Mouse (Mus musculus) adrenal gland, adult 2 months (tissue): ENCODE measurements around the gene Atg16l2. TPM values are rescaled to one million over a fixed set of nuclear protein-coding genes. Genes with fewer than 3 reads are reported as not detected.
A peak's percentile ranks its signal among the peaks of the same experiment; 100 is the strongest.

Experiments
- DNase-seq: peaks from one replicate; pipeline ENCODE4 v3.0.0; 2021
- long read RNA-seq: library from polyadenylated mRNA; stranded (forward); transcript quantifications from one replicate; pipeline ENCODE4 v2.0.0, GENCODE M21; 2021
- polyA plus RNA-seq: library from polyadenylated mRNA; depleted of rRNA; stranded (reverse); fragments of >200 nt; gene quantifications from 2 replicates; pipeline ENCODE4 v1.2.3, GENCODE M21; 2012; rRNA removed
- total RNA-seq, 2 experiments: library from RNA; stranded (reverse); gene quantifications; 2 replicates each; pipeline ENCODE4 v1.2.3; 2021

Atg16l2 gene
- 10 to 100 TPM; 17.7 to 22.3 TPM for total RNA-seq
- polyA plus RNA-seq, result 17.5 and 19.5 TPM in 2 replicates
- long read RNA-seq, full-length matches to known transcripts, result 9 of 14 reads
- long read RNA-seq, partial matches to known transcripts, result 0 of 14 reads
- long read RNA-seq, other reads (novel, unspliced or antisense), result 5 of 14 reads

- peak; percentile 96 for DNase-seq
These were observed at the start of gene Atg16l2 for GRCm38 (mm10) chr7:101301881-101302456. Gene Atg16l2, minus strand, starts transcription at chr7:101302251.

- no peak for DNase-seq
These were observed 47.8 kb upstream of the Atg16l2 start for GRCm38 (mm10) chr7:101349861-101350260.

GRCm38 (mm10) chr7:101348312-101348711 lies 46.3 kb upstream of the Atg16l2 start:
- no peak for DNase-seq

- peak; percentile 76 for DNase-seq
These were observed 45.8 kb upstream of the Atg16l2 start, which contains the start of gene Arap1 for GRCm38 (mm10) chr7:101347767-101348270. Gene Arap1, plus strand, starts transcription at chr7:101348067.

GRCm38 (mm10) chr7:101346991-101347390 lies 44.9 kb upstream of the Atg16l2 start:
- no peak for DNase-seq

GRCm38 (mm10) chr7:101344892-101345291 lies 42.8 kb upstream of the Atg16l2 start:
- DNase-seq, result no peak

- no peak for DNase-seq
These were observed 41.1 kb upstream of the Atg16l2 start for GRCm38 (mm10) chr7:101343135-101343534.

- no peak for DNase-seq
These were observed 39.4 kb upstream of the Atg16l2 start for GRCm38 (mm10) chr7:101341405-101341804.

GRCm38 (mm10) chr7:101337401-101337800 lies 35.4 kb upstream of the Atg16l2 start:
- no peak for DNase-seq

GRCm38 (mm10) chr7:101336686-101337085 lies 34.6 kb upstream of the Atg16l2 start:
- DNase-seq, result no peak

GRCm38 (mm10) chr7:101335228-101335627 lies 33.2 kb upstream of the Atg16l2 start:
- no peak for DNase-seq

- DNase-seq, result peak; percentile 35
These were observed 30.2 kb upstream of the Atg16l2 start for GRCm38 (mm10) chr7:101332045-101332831.

- DNase-seq, result no peak
These were observed 28.8 kb upstream of the Atg16l2 start for GRCm38 (mm10) chr7:101330841-101331173.

- DNase-seq, result peak; percentile 75
These were observed 28.2 kb upstream of the Atg16l2 start for GRCm38 (mm10) chr7:101330074-101330840.

- no peak for DNase-seq
These were observed 27.6 kb upstream of the Atg16l2 start for GRCm38 (mm10) chr7:101329606-101330005.

GRCm38 (mm10) chr7:101328621-101329158 lies 26.6 kb upstream of the Atg16l2 start:
- DNase-seq, result peak; percentile 64

GRCm38 (mm10) chr7:101327786-101328185 lies 25.7 kb upstream of the Atg16l2 start:
- no peak for DNase-seq

GRCm38 (mm10) chr7:101327263-101327662 lies 25.2 kb upstream of the Atg16l2 start:
- no peak for DNase-seq

- DNase-seq, result no peak
These were observed 24.0 kb upstream of the Atg16l2 start for GRCm38 (mm10) chr7:101326006-101326405.

GRCm38 (mm10) chr7:101324142-101324962 lies 22.3 kb upstream of the Atg16l2 start:
- DNase-seq, result peak; percentile 39

- no peak for DNase-seq
These were observed 21.1 kb upstream of the Atg16l2 start for GRCm38 (mm10) chr7:101323141-101323594.
